Mouse (Mus musculus) telencephalon, adult 2 months (tissue): ENCODE measurements around the gene Pde6c.
A peak's percentile ranks its signal among the peaks of the same experiment; 100 is the strongest.

Experiments used
- DNase-seq: peaks from one replicate; pipeline ENCODE4 v3.0.0-alpha.2; 2011; ENCODE audit warnings: low read depth, low spot score

Gene Pde6c

DNA sequence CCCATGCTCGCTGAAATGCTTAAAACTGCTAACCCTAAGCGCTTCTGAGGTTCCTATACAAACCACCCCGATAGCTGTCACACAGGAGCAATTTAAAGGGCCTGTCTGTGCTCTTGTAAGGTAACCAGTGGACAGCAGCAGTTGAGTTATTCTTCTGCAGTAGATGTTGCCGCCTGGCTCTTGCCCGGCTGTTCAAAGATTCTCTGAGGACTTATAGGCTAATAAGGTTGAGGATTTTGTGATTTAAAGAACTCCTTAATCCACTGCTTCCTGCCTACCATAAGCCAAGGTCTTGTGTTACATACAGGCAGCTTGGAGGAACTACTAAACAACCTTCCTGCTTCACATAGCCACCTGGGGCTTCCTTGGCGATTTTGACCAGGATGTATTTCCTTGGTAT, at the start of gene Pde6c:
TSS of gene Pde6c (plus strand) at position 301 of the 400 bp plus-strand sequence.
- no peak for DNase-seq

DNA sequence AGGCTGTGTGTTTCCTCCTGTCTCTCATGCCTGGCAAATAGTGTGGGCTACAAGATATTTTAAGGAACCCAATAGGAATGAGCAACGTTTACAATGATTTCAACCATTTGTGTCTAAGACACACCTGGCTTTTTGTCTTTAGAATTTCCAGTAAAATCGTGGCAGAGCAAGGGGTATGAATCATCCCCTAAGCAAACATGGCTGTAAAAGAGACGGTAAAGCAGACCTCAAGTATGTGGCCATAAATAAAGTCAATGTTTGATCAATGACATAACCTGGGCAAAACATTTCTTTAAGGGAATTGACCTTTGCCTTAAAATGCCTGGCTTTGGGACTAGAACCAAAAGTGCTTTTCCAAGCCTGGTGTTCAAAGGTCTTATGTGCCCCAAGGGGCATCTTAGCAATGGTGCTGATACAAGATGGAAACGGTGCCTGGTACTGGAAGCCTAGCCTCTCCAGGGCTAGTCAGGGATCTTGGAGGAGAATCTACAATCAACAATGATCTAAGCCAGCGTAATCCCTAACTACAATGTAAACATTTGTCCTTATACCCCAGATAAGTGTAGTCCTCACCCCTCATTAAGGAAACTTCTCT, 49.6 kb upstream of the Pde6c start:
- no peak for DNase-seq

DNA sequence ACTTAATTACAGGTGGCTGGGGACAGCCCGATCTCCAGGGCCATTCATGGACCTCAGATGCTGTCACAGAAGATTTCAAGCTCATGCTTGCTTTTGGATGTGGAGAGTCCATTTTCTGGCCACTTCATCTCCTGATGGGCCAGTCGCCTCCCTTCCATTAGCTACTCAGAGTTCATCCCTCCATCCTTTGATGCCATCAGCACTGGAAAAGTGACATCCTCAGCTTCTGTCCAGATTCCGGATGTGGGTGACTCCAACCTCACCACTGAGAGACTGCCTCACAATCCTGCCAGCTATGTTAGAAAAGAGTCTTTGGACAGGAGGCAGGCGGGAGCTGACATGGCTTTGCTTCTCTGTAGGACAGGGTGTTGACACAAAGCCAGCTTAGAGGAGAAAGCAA, 46.7 kb upstream of the Pde6c start:
- DNase-seq, result no peak

DNA sequence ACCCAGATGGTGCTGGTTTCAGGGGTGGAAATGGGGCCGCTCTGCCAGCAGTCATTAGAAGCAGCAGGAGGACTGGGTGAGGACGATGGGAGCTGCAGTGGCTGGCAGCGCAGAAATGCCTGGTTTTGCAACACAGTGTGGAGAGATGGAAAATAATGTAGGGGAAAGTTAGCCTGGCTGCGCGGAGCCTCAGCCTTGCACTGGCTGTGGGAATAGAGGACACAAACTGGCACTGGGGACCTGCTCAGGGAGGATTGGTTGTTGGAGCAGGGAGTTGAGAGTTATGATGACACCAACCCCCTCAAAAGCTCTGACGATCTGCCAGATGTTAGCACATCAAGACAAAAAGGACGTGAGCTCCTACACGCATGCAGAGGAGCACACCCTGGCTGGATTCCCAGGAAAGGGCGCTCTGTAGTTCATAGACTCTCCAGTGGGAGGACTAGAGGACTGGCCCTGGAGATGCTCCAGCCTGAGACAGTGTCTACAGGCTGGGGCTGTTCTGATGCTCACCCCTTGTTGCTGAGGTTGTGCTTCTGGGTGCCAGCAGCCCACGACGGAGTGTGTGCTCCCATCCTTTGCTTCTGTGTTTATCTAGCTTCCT, 45.5 kb upstream of the Pde6c start:
- DNase-seq, result peak; percentile 12

DNA sequence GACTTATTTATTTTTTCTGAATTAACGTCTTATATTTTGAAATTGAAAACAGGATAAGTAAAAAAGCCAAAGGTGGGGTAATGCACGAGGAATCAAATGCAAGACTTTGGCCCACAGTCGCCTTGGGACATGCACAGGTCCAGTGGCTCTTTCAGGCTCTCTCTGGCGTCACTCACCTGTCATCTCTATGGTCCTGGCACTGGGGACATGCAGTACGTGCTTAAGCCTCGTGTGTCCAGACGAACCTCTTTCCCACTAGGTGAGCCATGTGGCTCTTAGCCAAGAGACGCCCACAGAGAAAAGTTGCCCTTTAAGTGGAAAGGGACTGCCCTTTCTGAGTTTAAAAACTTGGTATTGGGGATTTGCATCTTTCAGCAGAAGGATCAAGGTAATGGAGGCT, 43.2 kb upstream of the Pde6c start:
- DNase-seq, result no peak

- DNase-seq, result no peak
Measured at GRCm38 (mm10) chr19:38091512-38091985, 41.0 kb upstream of the Pde6c start.

GRCm38 (mm10) chr19:38096231-38096630, 36.4 kb upstream of the Pde6c start:
- no peak for DNase-seq

DNA sequence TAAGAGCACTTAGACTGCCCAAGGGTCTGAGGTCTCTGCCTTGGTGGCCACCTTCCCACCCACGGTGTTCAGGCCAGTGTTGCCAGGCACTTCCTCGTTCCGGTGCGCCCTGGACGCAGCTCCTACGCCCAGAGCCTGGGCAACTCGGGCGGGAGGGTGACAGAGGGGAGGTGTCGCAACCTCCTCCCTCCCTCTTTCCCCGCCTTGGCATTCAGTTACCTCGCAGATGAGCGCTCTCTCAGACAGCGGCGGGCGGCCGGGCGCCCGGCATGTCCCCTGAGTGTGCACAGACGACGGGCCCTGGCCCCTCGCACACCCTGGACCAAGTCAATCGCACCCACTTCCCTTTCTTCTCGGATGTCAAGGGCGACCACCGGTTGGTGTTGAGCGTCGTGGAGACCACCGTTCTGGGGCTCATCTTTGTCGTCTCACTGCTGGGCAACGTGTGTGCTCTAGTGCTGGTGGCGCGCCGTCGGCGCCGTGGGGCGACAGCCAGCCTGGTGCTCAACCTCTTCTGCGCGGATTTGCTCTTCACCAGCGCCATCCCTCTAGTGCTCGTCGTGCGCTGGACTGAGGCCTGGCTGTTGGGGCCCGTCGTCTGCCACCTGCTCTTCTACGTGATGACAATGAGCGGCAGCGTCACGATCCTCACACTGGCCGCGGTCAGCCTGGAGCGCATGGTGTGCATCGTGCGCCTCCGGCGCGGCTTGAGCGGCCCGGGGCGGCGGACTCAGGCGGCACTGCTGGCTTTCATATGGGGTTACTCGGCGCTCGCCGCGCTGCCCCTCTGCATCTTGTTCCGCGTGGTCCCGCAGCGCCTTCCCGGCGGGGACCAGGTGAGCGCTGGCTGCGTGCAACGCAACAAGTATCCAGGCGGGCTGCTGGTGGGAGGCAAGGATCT, 35.5 kb upstream of the Pde6c start, which contains the start of gene Ffar4:
TSS of gene Ffar4 (plus strand) at position 214 of the 901 bp plus-strand sequence.
- DNase-seq, result no peak

DNA sequence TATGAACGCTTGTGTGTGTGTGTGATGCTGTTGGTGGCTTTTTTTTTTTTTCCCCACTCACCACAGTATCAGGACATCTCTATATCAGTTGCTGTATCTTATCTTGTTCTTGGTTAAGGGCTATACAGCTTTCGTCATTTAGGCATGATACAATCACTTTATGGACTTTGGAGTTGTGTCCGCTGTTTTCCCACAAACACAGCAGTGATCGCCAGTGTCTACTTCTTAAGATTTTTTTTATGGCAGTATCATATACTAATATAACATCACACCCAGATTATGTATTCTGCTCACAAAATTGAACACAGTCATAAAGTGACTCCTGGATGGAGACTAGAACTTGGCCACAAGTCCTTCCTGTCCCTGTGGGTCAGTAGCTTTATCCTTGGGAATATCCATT, 24.7 kb upstream of the Pde6c start:
- no peak for DNase-seq

GRCm38 (mm10) chr19:38109506-38110242, 22.9 kb upstream of the Pde6c start:
- no peak for DNase-seq

DNA sequence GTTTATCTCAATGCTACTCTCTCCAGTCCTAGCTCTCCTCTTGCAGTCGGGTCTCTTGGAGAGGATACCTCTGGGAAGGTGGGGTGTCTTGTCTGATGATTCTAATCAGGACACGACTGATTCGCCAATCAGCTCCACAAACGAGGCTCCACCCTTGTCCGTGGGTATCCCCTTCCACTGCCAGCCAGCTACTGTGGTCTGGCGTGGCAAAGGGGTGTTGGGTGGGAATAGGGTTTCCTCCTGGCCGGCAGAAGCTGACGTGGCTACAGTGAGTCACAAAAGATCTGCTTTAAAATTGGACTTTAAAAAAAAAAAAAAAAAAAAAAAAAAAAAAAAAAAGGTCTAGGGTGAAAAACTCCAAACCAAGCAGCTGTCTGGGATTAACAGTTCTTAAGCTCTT, 21.5 kb upstream of the Pde6c start:
- DNase-seq, result no peak

DNA sequence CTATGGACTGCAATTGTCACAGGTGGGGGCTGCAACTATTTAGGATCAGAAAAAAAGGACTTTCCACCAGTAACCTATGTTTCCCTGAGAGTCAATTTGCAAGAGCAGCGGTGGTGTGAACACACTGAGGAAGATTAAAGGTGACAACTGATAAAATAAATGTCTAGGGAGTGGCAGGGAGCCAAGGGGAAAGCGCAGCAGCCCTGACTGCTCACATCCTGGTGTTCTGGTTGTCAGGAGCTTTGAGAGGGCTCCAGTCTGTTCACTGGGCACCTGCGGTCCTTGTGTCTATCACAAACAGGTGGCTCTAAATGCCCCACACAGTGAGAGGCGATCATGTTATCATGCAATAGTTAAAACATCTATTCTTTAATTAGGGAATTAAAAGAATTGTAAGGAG, 20.0 kb upstream of the Pde6c start:
- DNase-seq, result no peak

GRCm38 (mm10) chr19:38114834-38115491, 17.6 kb upstream of the Pde6c start:
- DNase-seq, result no peak

- DNase-seq, result no peak
Measured at GRCm38 (mm10) chr19:38120123-38120760, 12.3 kb upstream of the Pde6c start.

DNA sequence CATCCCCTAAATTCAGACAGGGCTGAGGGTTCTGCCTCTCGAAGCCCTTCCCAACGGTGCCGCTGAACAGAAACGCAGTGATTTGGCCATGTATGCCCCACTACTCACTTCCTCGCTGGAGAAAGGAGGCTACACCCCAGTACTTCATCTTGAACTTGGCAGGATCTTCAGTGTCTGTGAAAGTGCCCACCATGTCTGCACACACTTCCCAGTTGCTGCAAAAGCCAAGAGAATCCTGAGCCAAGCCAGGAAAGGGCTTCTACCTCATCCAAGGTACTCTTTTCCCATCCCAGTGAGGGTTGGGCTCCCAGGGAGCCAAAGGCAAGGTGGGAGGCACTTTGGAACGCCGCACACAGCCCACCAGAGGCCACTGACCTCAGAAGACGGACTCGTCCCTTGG, 8.7 kb upstream of the Pde6c start:
- DNase-seq, result no peak

DNA sequence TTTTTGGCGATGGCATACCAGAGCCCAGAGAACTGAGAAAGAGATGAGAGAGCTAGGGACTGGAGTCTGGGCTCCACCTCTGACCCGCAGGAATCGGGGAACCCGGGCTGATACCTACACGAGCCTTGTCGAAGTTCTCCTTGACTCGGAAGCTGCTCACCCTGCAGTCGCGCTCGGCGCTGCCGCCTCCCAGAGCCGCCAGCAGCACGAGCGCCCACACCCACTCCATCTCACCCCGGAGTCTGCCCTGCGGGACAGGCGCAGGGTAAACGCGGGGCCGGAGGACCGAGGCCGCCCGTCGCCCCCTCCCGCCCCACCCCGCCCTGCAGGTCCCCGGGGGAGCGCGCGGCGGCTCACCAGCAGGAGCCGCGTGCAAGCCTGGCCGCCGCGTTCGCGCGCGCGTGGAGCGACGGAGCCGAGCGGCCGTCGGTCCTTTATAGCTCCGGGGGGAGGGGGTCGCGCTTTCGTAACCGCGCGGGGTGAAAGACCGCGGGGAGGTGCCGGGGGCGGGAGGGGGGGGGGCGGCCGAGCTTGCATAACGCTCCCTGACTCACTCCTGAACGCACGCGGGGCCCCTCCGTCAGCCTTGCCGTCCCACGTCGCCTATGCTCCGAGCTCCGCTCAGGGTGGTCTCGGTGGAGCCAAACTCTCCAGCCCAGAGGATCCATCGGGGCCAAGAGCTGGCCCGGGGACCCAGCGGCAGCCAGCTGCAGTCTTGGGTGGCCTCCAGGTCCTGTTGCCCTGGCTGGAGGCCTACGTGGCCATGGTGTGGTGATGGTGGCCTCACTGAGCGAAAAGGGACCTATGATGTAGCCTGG, 8.0 kb upstream of the Pde6c start:
- DNase-seq, result no peak

- DNase-seq, result no peak
Measured at GRCm38 (mm10) chr19:38125219-38125610, 7.4 kb upstream of the Pde6c start, which contains the start of gene Rbp4. TSS of gene Rbp4 (minus strand) at chr19:38125281.

DNA sequence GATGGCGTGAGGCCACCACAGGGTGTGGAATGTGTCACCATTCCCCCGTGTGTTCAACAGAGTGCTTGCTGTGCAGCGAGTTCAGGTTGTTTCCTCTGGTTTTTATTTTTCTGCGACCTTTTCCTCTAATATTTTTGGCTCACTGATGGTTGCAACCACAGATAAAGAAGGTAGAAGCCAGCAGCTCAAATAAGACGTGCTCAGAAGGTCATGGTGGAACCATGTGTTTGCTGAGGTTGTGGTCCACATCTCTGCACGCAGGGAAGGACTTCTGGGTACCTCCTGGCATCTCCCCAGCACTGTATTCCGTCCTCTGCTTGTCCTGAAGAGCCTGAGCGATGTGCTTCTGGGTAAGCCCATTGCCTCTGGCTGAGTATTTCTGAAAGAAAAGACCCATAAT, 5.9 kb upstream of the Pde6c start:
- no peak for DNase-seq

- DNase-seq, result no peak
Measured at GRCm38 (mm10) chr19:38133986-38134385, 1.4 kb downstream of the Pde6c start.

DNA sequence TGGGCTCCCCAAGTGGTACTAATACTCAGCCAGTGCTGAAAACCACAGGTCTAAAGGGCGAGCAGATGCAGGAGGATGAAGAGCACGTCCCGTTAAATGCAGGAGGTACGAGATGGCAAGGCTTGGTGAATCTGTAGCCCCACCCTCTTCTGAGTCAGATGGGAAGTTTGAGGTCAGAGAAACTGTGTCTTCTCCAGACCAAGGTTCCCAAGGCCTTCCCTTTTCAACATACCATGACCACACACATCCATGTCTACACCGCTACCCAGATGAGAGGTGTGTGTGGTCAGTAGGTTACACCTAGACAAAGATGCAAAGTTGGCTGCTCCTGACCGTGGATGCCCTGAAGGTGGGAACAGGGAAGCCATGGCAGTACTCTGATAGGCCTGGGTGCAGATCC, 2.2 kb downstream of the Pde6c start:
- no peak for DNase-seq
